Mouse (Mus musculus) testis, adult 2 months (tissue): ENCODE results near the gene Znrf1.

Source experiments
- CTCF ChIP-seq: fragments of 200-500 bp; IDR thresholded peaks from 2 replicates; pipeline ENCODE4 v1.5.1; 2012; ENCODE audit warnings: low read depth, mild to moderate bottlenecking, inconsistent platforms, low read length, moderate library complexity; ENCODE audit not compliant: control insufficient read depth, insufficient read depth, insufficient replicate concordance
- POLR2A ChIP-seq: fragments of 200-500 bp; IDR thresholded peaks from 2 replicates; pipeline ENCODE4 v1.6.1; 2012; ENCODE audit warnings: low read depth, mild to moderate bottlenecking, inconsistent platforms, low read length, moderate library complexity; ENCODE audit not compliant: control insufficient read depth

DNA sequence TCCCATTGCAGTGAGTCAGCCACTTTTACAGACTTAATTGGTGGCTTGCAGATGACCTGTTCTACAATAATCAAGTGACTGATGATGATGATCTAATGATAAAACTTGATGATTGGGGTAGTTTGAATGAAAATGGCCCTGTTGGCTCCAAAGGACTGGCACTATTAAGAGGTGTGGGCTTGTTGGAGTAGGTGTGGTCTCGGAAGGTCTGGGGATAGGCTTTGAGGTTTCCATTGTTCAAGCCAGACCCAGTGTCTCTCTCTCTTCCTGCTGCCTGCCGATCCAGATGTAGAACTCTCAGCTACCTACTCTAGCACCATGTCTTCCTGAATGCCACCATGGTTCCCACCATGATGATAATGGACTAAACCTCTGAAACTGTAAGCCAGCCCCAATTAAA lies 52.4 kb downstream of the Znrf1 start:
- TF ChIP-seq CTCF: no peak
- TF ChIP-seq POLR2A: no peak
